Mouse (Mus musculus) lung, postnatal 0 days (tissue): ENCODE data around the gene Nagk. TPM values are rescaled to one million over a fixed set of nuclear protein-coding genes. Genes with fewer than 3 reads are reported as not detected.
"Not testable (repeated sequence)": the region's sequence is repeated elsewhere in the genome, so short reads cannot be mapped to it uniquely, and the experiment has no call there.

Source experiments
- ATAC-seq: fragments of 200-750 bp; cut with Nextera tagmentation; 2 replicates; pipeline ENCODE4 v1.8.0; 2017; ENCODE audit warnings: moderate library complexity
- DNase-seq: peaks from one replicate; pipeline ENCODE4 v3.0.0-alpha.2; 2016; ENCODE audit warnings: low spot score
- H3K27ac ChIP-seq: fragments of 300-500 bp; sonication (generic); 2 replicates; pipeline ENCODE4 v1.5.1; 2014; ENCODE audit warnings: antibody characterized with exemption, mild to moderate bottlenecking, low read length, mixed read lengths
- H3K27me3 ChIP-seq: fragments of 300-500 bp; sonication (generic); replicated peaks from 2 replicates; pipeline ENCODE4 v1.6.1; 2014; ENCODE audit warnings: low read length, mixed read lengths; ENCODE audit not compliant: insufficient read depth
- H3K36me3 ChIP-seq: fragments of 300-500 bp; sonication (generic); 2 replicates; pipeline ENCODE4 v1.6.1; 2014; ENCODE audit warnings: low read length, mixed read lengths; ENCODE audit not compliant: insufficient read depth
- H3K4me1 ChIP-seq: fragments of 300-500 bp; sonication (generic); 2 replicates; pipeline ENCODE4 v1.6.1; 2014; ENCODE audit warnings: antibody characterized with exemption, low read depth, low read length, mixed read lengths; ENCODE audit not compliant: insufficient read depth
- H3K4me2 ChIP-seq: fragments of 300-500 bp; sonication (generic); replicated peaks from 2 replicates; pipeline ENCODE4 v1.6.1; 2014; ENCODE audit warnings: low read depth, mild to moderate bottlenecking, low read length, moderate library complexity, mixed read lengths
- H3K4me3 ChIP-seq: fragments of 300-500 bp; sonication (generic); 2 replicates; pipeline ENCODE4 v1.5.1; 2014; ENCODE audit warnings: low read depth, low read length
- H3K9ac ChIP-seq: fragments of 300-500 bp; sonication (generic); replicated peaks from 2 replicates; pipeline ENCODE4 v1.6.1; 2014; ENCODE audit warnings: low read depth, mild to moderate bottlenecking
- H3K9me3 ChIP-seq: fragments of 300-500 bp; sonication (generic); 2 replicates; pipeline ENCODE4 v1.6.1; 2016; ENCODE audit warnings: low read length, mixed read lengths
- CTCF ChIP-seq: IDR thresholded peaks from 2 replicates; pipeline ENCODE4 v1.5.1; 2016; ENCODE audit warnings: antibody characterized with exemption, mild to moderate bottlenecking
- EP300 ChIP-seq: IDR thresholded peaks from 2 replicates; pipeline ENCODE4 v1.6.1; 2016; ENCODE audit warnings: antibody characterized with exemption, mild to moderate bottlenecking, control low read depth
- WGBS: fragments of 180-500 bp; shearing (Covaris S2); extraction: QIAGEN DNeasy Blood & Tissue Kit; methylation state at CpG from one replicate; pipeline ENCODE4 v1.1.7; 2014; 5-methylcytosine and 5-hydroxymethylcytosine counted together
- polyA plus RNA-seq: library from polyadenylated mRNA; unstranded; fragments of >200 nt; fragmentation: Nextera tagmentation; extraction: Ambion mirVana; gene quantifications from 2 replicates; pipeline ENCODE4 v1.2.1, GENCODE M21; 2015

Gene Nagk
- polyA plus RNA-seq, 1 experiment from 2014 or later: 69.4 TPM

DNA sequence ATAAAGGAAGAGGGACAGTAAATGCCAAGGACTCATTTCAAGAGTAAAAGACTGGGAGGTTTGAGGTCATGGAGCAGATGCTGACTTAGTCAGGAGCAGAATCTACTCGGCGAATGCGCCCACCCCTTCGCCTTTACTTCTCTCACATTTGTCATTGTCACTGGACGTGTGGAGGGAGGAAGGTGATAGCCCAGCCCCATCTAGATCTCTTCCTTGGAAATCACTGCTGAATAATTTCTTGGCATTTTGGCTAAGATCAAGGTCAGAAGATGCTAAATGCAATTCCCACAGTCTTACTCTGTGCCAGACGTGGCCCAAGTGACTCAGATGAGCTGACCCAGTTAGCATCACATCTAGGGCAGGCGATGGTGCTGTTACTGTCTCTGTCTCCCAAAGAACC is 16.5 kb upstream of the Nagk start:
- no peak overlapping the region for H3K27ac ChIP-seq
- H3K4me3 ChIP-seq: no peak overlapping the region
- 61% methylated on average over 7 of the region's 7 CpGs for WGBS
- no peak for TF ChIP-seq EP300
- TF ChIP-seq CTCF: no peak
- no peaks in the 10 kb centered on the region for H3K9me3 ChIP-seq
- no peak overlapping the region for H3K9ac ChIP-seq
- DNase-seq (no peak), ATAC-seq (no peak)
- H3K27me3 ChIP-seq: no peaks in the 10 kb centered on the region
- no peaks in the 10 kb centered on the region for H3K36me3 ChIP-seq
- H3K4me2 ChIP-seq: no peak overlapping the region
- peaks cover 6% of the 10 kb centered on the region; the same call in 1 of the 2 replicates for H3K4me1 ChIP-seq

DNA sequence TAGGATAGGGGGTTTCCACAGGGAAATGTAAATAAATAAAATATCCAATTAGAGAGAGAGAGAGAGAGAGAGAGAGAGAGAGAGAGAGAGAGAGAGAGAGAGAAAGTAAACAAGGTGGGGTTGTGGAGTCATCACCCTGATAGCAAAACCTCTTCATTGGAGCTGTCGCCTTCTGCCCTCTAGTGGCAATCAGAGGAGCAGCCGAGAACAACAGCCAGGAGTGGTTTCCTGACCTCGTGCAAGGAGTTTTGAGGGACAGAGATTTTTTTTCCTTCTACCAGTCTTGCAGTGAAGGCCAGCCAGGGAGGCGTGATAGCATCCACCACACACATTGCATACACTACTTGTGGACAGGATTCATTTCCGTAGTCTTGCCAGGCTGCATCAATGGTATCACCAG is 15.8 kb upstream of the Nagk start:
- 8% methylated on average over 5 of the region's 5 CpGs for WGBS
- Histone ChIP-seq H3K9ac (no peak overlapping the region), H3K9me3 (no peaks in the 10 kb centered on the region), H3K27me3 (no peaks in the 10 kb centered on the region), H3K4me1 (peaks cover 6% of the 10 kb centered on the region; the same call in 1 of the 2 replicates), H3K27ac (no peak overlapping the region), H3K4me3 (no peak overlapping the region), H3K36me3 (no peaks in the 10 kb centered on the region), H3K4me2 (no peak overlapping the region)
- no peak for ATAC-seq
- peak; percentile 75 for DNase-seq
- TF ChIP-seq CTCF (peak; percentile 87), EP300 (no peak)

DNA sequence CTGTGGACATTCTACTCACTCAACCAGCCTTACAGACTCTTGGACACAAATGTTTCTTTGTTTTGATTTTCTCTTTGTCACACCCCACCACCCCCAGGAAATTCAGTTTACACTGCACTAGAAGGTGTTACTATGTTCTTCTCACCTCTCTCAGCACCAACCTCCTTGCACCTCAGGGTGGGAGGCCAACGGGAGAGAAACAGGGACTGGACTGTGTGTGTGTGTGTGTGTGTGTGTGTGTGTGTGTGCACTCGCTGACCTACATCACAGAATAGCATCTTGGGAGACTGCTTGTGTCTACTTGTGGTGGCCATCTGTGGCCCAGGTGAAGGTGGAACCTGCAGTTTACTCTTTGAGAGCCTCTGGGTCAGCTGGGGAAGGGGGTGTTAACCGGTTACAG is 8.4 kb upstream of the Nagk start:
- Histone ChIP-seq H3K4me3 (no peak overlapping the region), H3K9me3 (no peaks in the 10 kb centered on the region), H3K9ac (no peak overlapping the region), H3K27me3 (no peaks in the 10 kb centered on the region), H3K4me1 (no peaks in the 10 kb centered on the region), H3K36me3 (no peaks in the 10 kb centered on the region), H3K27ac (no peak overlapping the region), H3K4me2 (no peak overlapping the region)
- no peak for ATAC-seq
- DNase-seq: no peak
- 65% methylated on average over 3 of the region's 3 CpGs for WGBS
- no peak for TF ChIP-seq EP300
- TF ChIP-seq CTCF: no peak

DNA sequence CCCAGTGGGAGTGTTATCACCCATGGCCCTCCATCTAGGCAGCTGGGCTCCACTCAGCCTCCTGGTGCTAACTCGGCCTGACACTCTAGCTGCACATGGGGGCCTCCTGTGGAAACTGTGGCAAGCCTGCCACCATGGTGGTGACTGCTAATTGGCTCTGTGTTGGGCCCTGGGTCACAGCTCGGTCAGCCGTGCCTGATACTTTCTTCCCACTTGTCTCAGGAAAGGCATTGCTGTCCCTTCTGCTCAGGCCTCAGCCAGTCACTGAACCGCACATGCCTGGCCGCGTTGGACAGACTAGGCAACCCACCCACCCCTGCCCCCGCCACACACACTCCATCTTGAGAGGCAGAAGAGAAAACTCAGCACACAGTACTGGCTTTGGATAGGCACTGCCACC is 6.2 kb upstream of the Nagk start:
- Histone ChIP-seq H3K4me1 (no peaks in the 10 kb centered on the region), H3K9ac (no peak overlapping the region), H3K4me2 (no peak overlapping the region), H3K27me3 (no peaks in the 10 kb centered on the region), H3K36me3 (no peaks in the 10 kb centered on the region), H3K27ac (no peak overlapping the region), H3K4me3 (no peak overlapping the region), H3K9me3 (no peaks in the 10 kb centered on the region)
- DNase-seq: no peak
- 62% methylated on average over 7 of the region's 7 CpGs for WGBS
- ATAC-seq: no peak
- no peak for TF ChIP-seq EP300
- TF ChIP-seq CTCF: no peak

DNA sequence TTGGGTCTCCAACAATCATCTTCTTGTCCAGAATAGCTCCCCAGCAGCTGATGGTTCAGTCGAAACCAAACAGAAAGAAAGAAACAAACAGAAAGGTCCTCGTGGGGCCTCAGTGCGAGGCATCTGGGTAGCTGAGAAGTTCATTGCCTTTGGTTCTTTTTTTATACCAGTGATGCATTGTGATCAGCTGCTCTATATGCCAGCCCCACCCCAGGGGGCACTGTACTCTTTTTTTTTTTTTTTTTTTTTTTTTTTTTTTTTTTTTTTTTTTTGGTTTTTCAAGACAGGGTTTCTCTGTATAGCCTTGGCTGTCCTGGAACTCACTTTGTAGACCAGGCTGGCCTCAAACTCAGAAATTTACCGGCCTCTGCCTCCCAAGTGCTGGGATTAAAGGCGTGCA is 4.2 kb upstream of the Nagk start:
- not testable (repeated sequence) for H3K27ac ChIP-seq, ATAC-seq, H3K4me3 ChIP-seq, H3K9ac ChIP-seq, H3K27me3 ChIP-seq, H3K9me3 ChIP-seq, H3K36me3 ChIP-seq, DNase-seq, H3K4me2 ChIP-seq, H3K4me1 ChIP-seq
- WGBS: 82% methylated on average over 5 of the region's 5 CpGs

DNA sequence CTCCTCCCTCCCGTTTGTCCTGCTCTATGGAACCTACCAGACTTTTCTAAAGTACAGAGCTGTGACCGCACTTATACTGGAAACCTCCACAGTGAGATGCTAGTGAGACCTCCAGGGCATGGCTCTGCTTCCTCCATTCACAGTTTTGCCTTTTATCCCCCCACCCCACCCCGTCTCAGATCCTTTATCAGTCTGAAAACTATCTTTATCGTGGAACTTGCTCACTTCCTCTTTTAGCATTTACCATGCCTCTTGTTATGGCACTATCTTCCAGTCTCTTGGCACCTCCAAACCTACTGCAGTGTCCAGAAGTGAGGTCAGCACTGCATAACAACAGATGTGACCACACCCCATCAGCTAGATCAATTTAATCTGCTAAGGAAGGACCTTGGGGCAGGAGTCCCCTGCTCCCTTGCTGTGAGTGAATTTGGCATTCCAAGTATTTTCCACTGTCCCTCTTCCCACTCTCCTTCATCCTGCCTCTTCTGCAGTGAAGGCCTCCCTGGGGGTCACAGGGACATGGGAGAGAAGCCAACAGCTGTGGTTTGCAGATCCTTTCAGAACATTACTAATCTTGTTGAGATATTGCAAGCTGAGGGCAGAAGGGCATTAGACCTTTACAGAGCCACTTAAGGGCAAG is 3.4 kb upstream of the Nagk start:
- ATAC-seq (no peak), DNase-seq (no peak)
- no peaks in the 10 kb centered on the region for H3K9me3 ChIP-seq
- H3K36me3 ChIP-seq: no peaks in the 10 kb centered on the region
- H3K9ac ChIP-seq: no peak overlapping the region
- 64% methylated on average over 4 of the region's 4 CpGs for WGBS
- H3K4me1 ChIP-seq: no peaks in the 10 kb centered on the region; the same call in 1 of the 2 replicates
- no peaks in the 10 kb centered on the region for H3K27me3 ChIP-seq
- no peak overlapping the region for H3K27ac ChIP-seq
- H3K4me2 ChIP-seq: no peak overlapping the region
- no peak for TF ChIP-seq EP300
- no peak for TF ChIP-seq CTCF
- H3K4me3 ChIP-seq: no peak overlapping the region

DNA sequence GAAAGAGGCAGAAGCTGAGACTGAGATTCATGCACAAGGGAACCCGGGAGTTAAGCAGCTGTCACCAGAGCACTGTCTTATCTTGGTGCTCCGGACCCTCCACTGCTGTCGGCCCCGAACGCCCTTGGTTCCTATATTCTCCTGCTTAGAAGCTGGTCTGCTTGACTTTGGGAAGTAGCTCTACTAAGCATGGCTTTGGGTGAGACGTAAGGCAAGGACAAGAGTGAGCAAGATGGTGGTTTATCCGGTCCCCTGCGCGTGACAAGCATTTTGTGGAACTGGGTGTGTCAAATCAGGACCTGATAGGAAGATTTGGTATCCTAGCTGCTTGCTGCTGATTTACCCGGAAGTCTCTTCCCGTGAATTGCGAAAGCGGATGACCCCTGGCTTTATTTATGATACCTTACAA is 714 bp downstream of the Nagk start:
- ATAC-seq: peak; percentile 7
- H3K4me2 ChIP-seq: peak overlapping the region; percentile 91
- DNase-seq: peak; percentile 63
- no peaks in the 10 kb centered on the region for H3K9me3 ChIP-seq
- peak overlapping the region; percentile 80 for H3K4me3 ChIP-seq
- peak overlapping the region; percentile 52 for H3K9ac ChIP-seq
- H3K36me3 ChIP-seq: no peaks in the 10 kb centered on the region
- H3K27ac ChIP-seq: peak overlapping the region; percentile 95
- H3K4me1 ChIP-seq: no peaks in the 10 kb centered on the region; the same call in 1 of the 2 replicates
- WGBS: 2% methylated on average over 13 of the region's 13 CpGs
- H3K27me3 ChIP-seq: no peaks in the 10 kb centered on the region
- TF ChIP-seq CTCF (no peak), EP300 (no peak)
